Mouse (Mus musculus) layer of hippocampus, postnatal 36 days (tissue): ENCODE results near the gene Gk2. TPM values are rescaled to one million over a fixed set of nuclear protein-coding genes. Genes with fewer than 3 reads are reported as not detected.

Experiments
- DNase-seq, 2 experiments: peaks; one replicate each; pipeline ENCODE4 v3.0.0; 2022
- total RNA-seq, 2 experiments: library from RNA; stranded (reverse); gene quantifications; 2 replicates each; pipeline ENCODE4 v1.2.3; 2021

Gk2 gene
- total RNA-seq: not detected

- no peak for DNase-seq
Observed at GRCm38 (mm10) chr5:97456816-97457215, at the start of gene Gk2. Gk2 (minus strand) TSS chr5:97457021.

GRCm38 (mm10) chr5:97498041-97498440 lies 41.2 kb upstream of the Gk2 start:
- no peak for DNase-seq

GRCm38 (mm10) chr5:97495488-97496092 lies 38.8 kb upstream of the Gk2 start:
- no peak for DNase-seq

GRCm38 (mm10) chr5:97493421-97493820 lies 36.6 kb upstream of the Gk2 start:
- DNase-seq: no peak

GRCm38 (mm10) chr5:97486141-97486540 lies 29.3 kb upstream of the Gk2 start:
- no peak for DNase-seq

GRCm38 (mm10) chr5:97479991-97480390 lies 23.2 kb upstream of the Gk2 start:
- no peak for DNase-seq

GRCm38 (mm10) chr5:97467246-97467645 lies 10.4 kb upstream of the Gk2 start:
- no peak for DNase-seq

GRCm38 (mm10) chr5:97466430-97467158 lies 9.8 kb upstream of the Gk2 start:
- DNase-seq: no peak

GRCm38 (mm10) chr5:97465956-97466355 lies 9.1 kb upstream of the Gk2 start:
- DNase-seq: no peak

- no peak for DNase-seq
Observed at GRCm38 (mm10) chr5:97462856-97463255, 6.0 kb upstream of the Gk2 start.

GRCm38 (mm10) chr5:97451451-97451850 lies 5.4 kb downstream of the Gk2 start:
- DNase-seq: no peak

GRCm38 (mm10) chr5:97444191-97444590 lies 12.6 kb downstream of the Gk2 start:
- no peak for DNase-seq

GRCm38 (mm10) chr5:97432512-97432911 lies 24.3 kb downstream of the Gk2 start:
- DNase-seq: peak; percentile 20 to 25

GRCm38 (mm10) chr5:97429976-97430375 lies 26.8 kb downstream of the Gk2 start:
- peak in 1 of 2 experiments; percentile 2 for DNase-seq

- DNase-seq: no peak
Observed at GRCm38 (mm10) chr5:97421669-97422068, 35.2 kb downstream of the Gk2 start.

GRCm38 (mm10) chr5:97417185-97417584 lies 39.6 kb downstream of the Gk2 start:
- no peak for DNase-seq

GRCm38 (mm10) chr5:97415837-97416236 lies 41.0 kb downstream of the Gk2 start:
- DNase-seq: peak; percentile 49 to 54

- DNase-seq: no peak
Observed at GRCm38 (mm10) chr5:97413716-97414115, 43.1 kb downstream of the Gk2 start.

- no peak for DNase-seq
Observed at GRCm38 (mm10) chr5:97410190-97410589, 46.6 kb downstream of the Gk2 start.

- DNase-seq: no peak
Observed at GRCm38 (mm10) chr5:97409234-97409704, 47.6 kb downstream of the Gk2 start.
